Mouse (Mus musculus): Measurements from ENCODE around the gene Maml2.

- no peak for TF ChIP-seq TAL1 (IDR thresholded peaks at IDR 0.05; ENCODE audit: low read length)
- TF ChIP-seq GATA1 (IDR thresholded peaks at IDR 0.05; ENCODE audit: low read length): no peak
Observed at GRCm38 (mm10) chr9:13536419-13537261, 238.9 kb downstream of the Maml2 start.
